Mouse (Mus musculus) midbrain, embryonic 16.5 days (tissue): ENCODE measurements around the gene Glipr1. TPM values are rescaled to one million over a fixed set of nuclear protein-coding genes. Genes with fewer than 3 reads are reported as not detected.

Experiments
- polyA plus RNA-seq: library from polyadenylated mRNA; unstranded; fragments of >200 nt; fragmentation: Nextera tagmentation; extraction: Ambion mirVana; gene quantifications from 2 replicates; pipeline ENCODE4 v1.2.1, GENCODE M21; 2015

The Glipr1 gene
- polyA plus RNA-seq, 1 experiment from 2014 or later = 0.82 TPM

Other genes with a start within 250 kb of the Glipr1 start
- gene Krr1, start 30.0 kb downstream of the Glipr1 start, polyA plus RNA-seq = 40.4 and 43.8 TPM in 2 replicates
- gene Glipr1l1, start 57.6 kb upstream of the Glipr1 start, polyA plus RNA-seq = 0.21 and 0.40 TPM in 2 replicates
- not detected in 2 replicates for gene Glipr1l2, start 80.7 kb upstream of the Glipr1 start, polyA plus RNA-seq
- gene Glipr1l3, start 157.7 kb upstream of the Glipr1 start, polyA plus RNA-seq = 0.56 and 0.63 TPM in 2 replicates
- gene Caps2, start 161.0 kb upstream of the Glipr1 start, polyA plus RNA-seq = 0.45 and 0.75 TPM in 2 replicates